ENCODE assay signal across 8 mouse cellular contexts in genomic region chr7:144931778-144932177, GRCm38 (mm10). TPM values are rescaled to one million over a fixed set of nuclear protein-coding genes. Genes with fewer than 3 reads are reported as not detected.
DNase-seq lines count a peak whose midpoint lies in the region; ATAC-seq and TF ChIP-seq lines count a peak whose summit lies in the region.

No protein-coding gene starts in this region.

- H3K27me3 ChIP-seq in liver, adult 2 months (ENCODE audit: control insufficient read depth, insufficient read depth, low read length), result no peaks in the 10 kb centered on the region
- peaks cover 11% of the 10 kb centered on the region for H3K27me3 ChIP-seq in liver, embryonic 12.5 days (replicated peaks)
- H3K27me3 ChIP-seq in liver, postnatal 0 days (ENCODE audit: insufficient read depth, low read length), result no peaks in the 10 kb centered on the region

- no peaks in the 10 kb centered on the region for H3K36me3 ChIP-seq in liver, adult 2 months (ENCODE audit: control insufficient read depth, insufficient read depth, low read length)
- H3K36me3 ChIP-seq in liver, embryonic 12.5 days, result peaks cover 63% of the 10 kb centered on the region
- no peaks in the 10 kb centered on the region for H3K36me3 ChIP-seq in liver, postnatal 0 days (replicated peaks; ENCODE audit: insufficient read depth, low read length)

- H3K9ac ChIP-seq in liver, adult 2 months (ENCODE audit: low read depth, low read length), result no peak overlapping the region
- no peak overlapping the region for H3K9ac ChIP-seq in liver, embryonic 12.5 days
- H3K9ac ChIP-seq in liver, postnatal 0 days (replicated peaks), result no peak overlapping the region; the same call in 1 of the 2 replicates

- peak; percentile 19 for DNase-seq in adrenal gland, postnatal 25 days
- DNase-seq in adrenal gland, adult 18-20 months (ENCODE audit: low spot score in 2 of 2), result no peak
- DNase-seq in liver, adult 2 months (ENCODE audit: extremely low read depth, low read depth, low spot score), result no peak
- no peak for DNase-seq in liver, postnatal 0 days
- DNase-seq in adipocyte (ENCODE audit: low spot score), result no peak
- DNase-seq in adrenal gland, postnatal 4 days (ENCODE audit: low spot score in 2 of 2), result no peak

- no peak overlapping the region for H3K4me3 ChIP-seq in liver, adult 2 months (ENCODE audit: insufficient read depth, low read depth, low read length)
- no peak overlapping the region for H3K4me3 ChIP-seq in liver, embryonic 12.5 days
- H3K4me3 ChIP-seq in cortical plate, adult 2 months (ENCODE audit: insufficient read depth, low read length), result no peak overlapping the region
- no peak overlapping the region for H3K4me3 ChIP-seq in liver, postnatal 0 days (ENCODE audit: low read depth, low read length)

- 70% methylated on average over 3 of the region's 3 CpGs for WGBS in liver, adult 2 months
- 21% methylated on average over 3 of the region's 3 CpGs for WGBS in liver, embryonic 12.5 days (ENCODE audit: insufficient replicate concordance)
- 30% methylated on average over 3 of the region's 3 CpGs for WGBS in liver, postnatal 0 days (ENCODE audit: insufficient replicate concordance)

- no peak for TF ChIP-seq EP300 in liver, postnatal 0 days (IDR thresholded peaks at IDR 0.05; ENCODE audit: low read depth)

- no peaks in the 10 kb centered on the region for H3K9me3 ChIP-seq in liver, embryonic 12.5 days (replicated peaks)
- no peaks in the 10 kb centered on the region for H3K9me3 ChIP-seq in liver, postnatal 0 days (ENCODE audit: low read length)

- no peak for ATAC-seq in liver, embryonic 12.5 days
- ATAC-seq in liver, postnatal 0 days, result no peak

- TF ChIP-seq POLR2A in liver, adult 2 months (IDR thresholded peaks at IDR 0.05; ENCODE audit: extremely low read depth, insufficient read depth, low read length), result no peak
- no peak for TF ChIP-seq POLR2A in cortical plate, adult 2 months (IDR thresholded peaks at IDR 0.05; ENCODE audit: extremely low read depth, insufficient read depth, low read length)

- peak; percentile 50 for TF ChIP-seq CTCF in liver, adult 2 months (IDR thresholded peaks at IDR 0.05; ENCODE audit: low read depth, low read length)
- TF ChIP-seq CTCF in cortical plate, adult 2 months (IDR thresholded peaks at IDR 0.05; ENCODE audit: extremely low read depth, insufficient read depth, low read length), result peak; percentile 27; the same call in 1 of the 2 replicates
- TF ChIP-seq CTCF in liver, postnatal 0 days (IDR thresholded peaks at IDR 0.05; ENCODE audit: low read depth), result peak; percentile 58

- H3K4me2 ChIP-seq in liver, embryonic 12.5 days, result no peak overlapping the region
- H3K4me2 ChIP-seq in liver, postnatal 0 days (ENCODE audit: low read depth, low read length), result no peak overlapping the region

- no peaks in the 10 kb centered on the region for H3K79me2 ChIP-seq in liver, adult 2 months (ENCODE audit: control insufficient read depth, insufficient read depth, low read length)

- H3K4me1 ChIP-seq in liver, adult 2 months (ENCODE audit: control insufficient read depth, insufficient read depth, low read length), result peaks cover 35% of the 10 kb centered on the region
- H3K4me1 ChIP-seq in liver, embryonic 12.5 days, result peaks cover 10% of the 10 kb centered on the region; the same call in 1 of the 2 replicates
- no peaks in the 10 kb centered on the region; the same call in 1 of the 2 replicates for H3K4me1 ChIP-seq in cortical plate, adult 2 months (ENCODE audit: control insufficient read depth, insufficient read depth, low read length)
- H3K4me1 ChIP-seq in liver, postnatal 0 days (ENCODE audit: insufficient read depth), result peaks cover 12% of the 10 kb centered on the region

- H3K27ac ChIP-seq in liver, adult 2 months (replicated peaks; ENCODE audit: insufficient read depth, low read depth, low read length), result no peak overlapping the region
- H3K27ac ChIP-seq in liver, embryonic 12.5 days, result no peak overlapping the region
- no peak overlapping the region for H3K27ac ChIP-seq in cortical plate, adult 2 months (ENCODE audit: insufficient read depth, low read length)
- H3K27ac ChIP-seq in liver, postnatal 0 days (ENCODE audit: low read depth), result 0 out of 2 replicates have a peak overlapping the region, but pooled peaks have one; percentile 3

RNA-seq across cellular contexts. Expression of gene Ccnd1, which starts 7.9 kb away (rescaled TPM):
- 111 and 117 TPM in 2 replicates for total RNA-seq in adrenal gland, postnatal 25 days (2021)
- total RNA-seq in adrenal gland, adult 18-20 months (2021), result 100 to 1,000 TPM; 140 to 149 TPM
- 42.5 and 49.3 TPM in 2 replicates for total RNA-seq in liver, adult 2 months (2014; rRNA removed)
- polyA plus RNA-seq in liver, adult 2 months (2012; rRNA removed), result 36.4 and 55.0 TPM in 2 replicates
- polyA plus RNA-seq in liver, embryonic 12.5 days (2016; fragmentation: Nextera tagmentation; extraction: Ambion mirVana), result 46.0 and 47.1 TPM in 2 replicates
- polyA plus RNA-seq in cortical plate, adult 2 months (2012; rRNA removed), result 27.7 and 28.2 TPM in 2 replicates
- 10.1 TPM in 2 replicates for polyA plus RNA-seq in liver, postnatal 0 days (2015; fragmentation: Nextera tagmentation; extraction: Ambion mirVana)
- total RNA-seq in adrenal gland, postnatal 4 days (2021), result 100 to 1,000 TPM; 110 to 132 TPM

RNA-seq across cellular contexts. Expression of gene LTO1, which starts 16.9 kb away (rescaled TPM):
- total RNA-seq in adrenal gland, postnatal 25 days (2021), result 18.7 and 27.1 TPM in 2 replicates
- 10 to 100 TPM; 24.2 to 27.4 TPM for total RNA-seq in adrenal gland, adult 18-20 months (2021)
- total RNA-seq in liver, adult 2 months (2014; rRNA removed), result 8.9 and 10.6 TPM in 2 replicates
- 10.1 and 11.2 TPM in 2 replicates for polyA plus RNA-seq in liver, adult 2 months (2012; rRNA removed)
- 11.6 and 12.8 TPM in 2 replicates for polyA plus RNA-seq in liver, embryonic 12.5 days (2016; fragmentation: Nextera tagmentation; extraction: Ambion mirVana)
- polyA plus RNA-seq in cortical plate, adult 2 months (2012; rRNA removed), result 34.9 and 37.6 TPM in 2 replicates
- 6.3 and 7.0 TPM in 2 replicates for polyA plus RNA-seq in liver, postnatal 0 days (2015; fragmentation: Nextera tagmentation; extraction: Ambion mirVana)
- total RNA-seq in adrenal gland, postnatal 4 days (2021), result 10 to 100 TPM; 27.6 to 32.9 TPM

RNA-seq across cellular contexts. Expression of gene Fgf15, which starts 35.4 kb away (rescaled TPM):
- not detected in 2 replicates for total RNA-seq in adrenal gland, postnatal 25 days (2021)
- total RNA-seq in adrenal gland, adult 18-20 months (2021), result under 1 TPM in 1 of 2 experiments, not detected in 1; 0.36 TPM
- not detected in 2 replicates for total RNA-seq in liver, adult 2 months (2014; rRNA removed)
- not detected in 2 replicates for polyA plus RNA-seq in liver, adult 2 months (2012; rRNA removed)
- not detected in 2 replicates for polyA plus RNA-seq in liver, embryonic 12.5 days (2016; fragmentation: Nextera tagmentation; extraction: Ambion mirVana)
- not detected in 2 replicates for polyA plus RNA-seq in cortical plate, adult 2 months (2012; rRNA removed)
- polyA plus RNA-seq in liver, postnatal 0 days (2015; fragmentation: Nextera tagmentation; extraction: Ambion mirVana), result not detected in 2 replicates
- under 1 TPM in 1 of 2 experiments, not detected in 1; 0.53 TPM for total RNA-seq in adrenal gland, postnatal 4 days (2021)
